Mouse (Mus musculus): ENCODE results near the gene Hmgn2.

DNA sequence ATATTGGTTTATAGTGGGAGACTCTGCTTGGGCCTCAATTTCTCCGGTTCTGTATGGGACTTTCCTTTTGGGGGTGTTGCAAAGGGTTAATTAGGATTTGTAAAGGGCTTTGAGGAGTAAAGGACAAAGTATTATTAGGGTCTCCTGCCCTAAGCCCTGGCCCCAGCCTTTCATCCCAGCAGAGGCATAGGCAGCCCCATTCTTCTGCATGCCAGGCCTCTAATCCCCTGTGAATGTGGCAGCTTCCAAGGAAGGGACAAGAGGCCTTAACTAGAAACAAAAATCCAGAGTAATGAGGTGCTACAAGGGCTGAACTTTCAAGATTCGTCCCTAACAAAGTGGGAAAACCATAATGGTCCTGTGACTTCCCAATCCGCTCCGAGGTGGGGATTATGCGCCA lies 34.5 kb upstream of the Hmgn2 start:
- TF ChIP-seq JUN (IDR thresholded peaks at IDR 0.05; ENCODE audit: insufficient read depth, low read depth, low read length) (no peak), ZC3H11A (IDR thresholded peaks at IDR 0.05; ENCODE audit: low read depth, low read length) (no peak), IRF4 (IDR thresholded peaks at IDR 0.05; ENCODE audit: low read depth, low read length) (no peak), CTCF (conservative IDR thresholded peaks at IDR 0.05 in 1 of 2, IDR thresholded peaks at IDR 0.05 in 1 of 2; ENCODE audit: low read depth in 2 of 2, low read length in 2 of 2) (no peak), EP300 (IDR thresholded peaks at IDR 0.05; ENCODE audit: low read length) (no peak), NELFE (IDR thresholded peaks at IDR 0.05; ENCODE audit: low read depth, low read length) (no peak), POLR2A (IDR thresholded peaks at IDR 0.05; ENCODE audit: low read depth, low read length) (no peak), ZMIZ1 (IDR thresholded peaks at IDR 0.05; ENCODE audit: low read depth, low read length) (no peak), UBTF (IDR thresholded peaks at IDR 0.05; ENCODE audit: low read depth, low read length) (no peak), CHD2 (IDR thresholded peaks at IDR 0.05; ENCODE audit: low read length) (no peak), POLR2AphosphoS2 (IDR thresholded peaks at IDR 0.05; ENCODE audit: low read depth, low read length) (no peak), ZKSCAN1 (IDR thresholded peaks at IDR 0.05; ENCODE audit: borderline replicate concordance, low read depth, low read length) (no peak), CHD1 (IDR thresholded peaks at IDR 0.05; ENCODE audit: low read depth, low read length) (no peak)
